In genomic region chr14:39043793-39044192, GRCm38 (mm10) we compare ENCODE assay signal across 15 mouse cellular contexts.
DNase-seq lines count a peak whose midpoint lies in the region; ATAC-seq and TF ChIP-seq lines count a peak whose summit lies in the region.
"Had no signal": no experiment of that assay in that cellular context is flagged by ENCODE, and none has a peak within 500 bp of the region (broad histone marks: within the 10 kb centered on the region; RNA-seq: fewer than 3 reads in every experiment).

No protein-coding gene starts in this region.

- no peaks in the 10 kb centered on the region for H3K9me3 ChIP-seq in forebrain, embryonic 16.5 days (ENCODE audit: control insufficient read depth, low read length)
- H3K9me3 ChIP-seq in midbrain, embryonic 15.5 days = no peaks in the 10 kb centered on the region
- H3K9me3 ChIP-seq: limb, embryonic 15.5 days had no signal

- DNase-seq in left cerebral cortex, adult 2 months (ENCODE audit: extremely low spot score in 1 of 2, low spot score in 2 of 2) = no peak
- no peak for DNase-seq in left cerebral cortex, adult 11 months (ENCODE audit: low spot score)
- DNase-seq in cerebellum, adult 8-10 months = peak; percentile 17
- DNase-seq in thymus, postnatal 10 days (ENCODE audit: low spot score in 2 of 2) = no peak
- DNase-seq in urinary bladder, postnatal 14 days (ENCODE audit: low spot score) = no peak
- no peak for DNase-seq in urinary bladder, adult 2 months (ENCODE audit: low spot score)
- DNase-seq: heart, adult 2 months; heart, postnatal 36 days; kidney, adult 18-20 months; lung, adult 2 months; right cerebral cortex, adult 18-20 months; thymus, adult 18-20 months had no signal

- no peak overlapping the region for H3K4me3 ChIP-seq in left cerebral cortex, adult 2 months
- no peak overlapping the region for H3K4me3 ChIP-seq in forebrain, embryonic 16.5 days (replicated peaks; ENCODE audit: low read length)
- no peak overlapping the region for H3K4me3 ChIP-seq in midbrain, embryonic 15.5 days
- H3K4me3 ChIP-seq: heart, adult 2 months; limb, embryonic 15.5 days had no signal

- no peaks in the 10 kb centered on the region for H3K27me3 ChIP-seq in forebrain, embryonic 16.5 days (replicated peaks; ENCODE audit: control insufficient read depth, insufficient read depth, low read length)
- no peaks in the 10 kb centered on the region for H3K27me3 ChIP-seq in midbrain, embryonic 15.5 days (replicated peaks)
- H3K27me3 ChIP-seq: limb, embryonic 15.5 days had no signal

- TF ChIP-seq CTCF in left cerebral cortex, adult 2 months (IDR thresholded peaks at IDR 0.05) = no peak

- no peak overlapping the region for H3K4me2 ChIP-seq in forebrain, embryonic 16.5 days (ENCODE audit: low read length)
- H3K4me2 ChIP-seq in midbrain, embryonic 15.5 days = no peak overlapping the region
- H3K4me2 ChIP-seq: limb, embryonic 15.5 days had no signal

- peak; percentile 87 for ATAC-seq in forebrain, embryonic 16.5 days
- peak; percentile 48; the same call in 1 of the 2 replicates for ATAC-seq in midbrain, embryonic 15.5 days (replicated peaks)

- WGBS in forebrain, embryonic 16.5 days = 56% methylated on average over 3 of the region's 3 CpGs
- 64% methylated on average over 3 of the region's 3 CpGs for WGBS in midbrain, embryonic 15.5 days

- peak overlapping the region; percentile 66 for H3K27ac ChIP-seq in left cerebral cortex, adult 2 months
- H3K27ac ChIP-seq in forebrain, embryonic 16.5 days (ENCODE audit: low read length) = peak overlapping the region; percentile 41
- no peak overlapping the region for H3K27ac ChIP-seq in midbrain, embryonic 15.5 days
- H3K27ac ChIP-seq: heart, adult 2 months; limb, embryonic 15.5 days had no signal

- H3K4me1 ChIP-seq in forebrain, embryonic 16.5 days (replicated peaks; ENCODE audit: control insufficient read depth, insufficient read depth, low read length) = peaks cover 9% of the 10 kb centered on the region
- no peaks in the 10 kb centered on the region for H3K4me1 ChIP-seq in midbrain, embryonic 15.5 days
- H3K4me1 ChIP-seq: limb, embryonic 15.5 days had no signal

- intact Hi-C loops in left cerebral cortex, adult 2 months (cut with DNase I) = no loop called here

- no peaks in the 10 kb centered on the region for H3K36me3 ChIP-seq in forebrain, embryonic 16.5 days (ENCODE audit: control insufficient read depth, insufficient read depth)
- no peaks in the 10 kb centered on the region for H3K36me3 ChIP-seq in midbrain, embryonic 15.5 days (replicated peaks)
- H3K36me3 ChIP-seq: limb, embryonic 15.5 days had no signal

- H3K9ac ChIP-seq in forebrain, embryonic 16.5 days (replicated peaks; ENCODE audit: low read depth, low read length) = no peak overlapping the region
- H3K9ac ChIP-seq in midbrain, embryonic 15.5 days = no peak overlapping the region
- H3K9ac ChIP-seq: limb, embryonic 15.5 days had no signal
